Mouse (Mus musculus) midbrain, embryonic 16.5 days (tissue): ENCODE measurements around the gene Ctnnd2. TPM values are rescaled to one million over a fixed set of nuclear protein-coding genes. Genes with fewer than 3 reads are reported as not detected.

Experiments
- ATAC-seq: fragments of 200-750 bp; cut with Nextera tagmentation; 2 replicates; pipeline ENCODE4 v1.8.0; 2017; ENCODE audit warnings: moderate TSS enrichment
- H3K27ac ChIP-seq: fragments of 300-500 bp; sonication (generic); 2 replicates; pipeline ENCODE4 v1.5.1; 2014; ENCODE audit warnings: mild to moderate bottlenecking, low read length, mixed read lengths
- H3K27me3 ChIP-seq: fragments of 300-500 bp; sonication (generic); 2 replicates; pipeline ENCODE4 v1.6.1; 2014; ENCODE audit warnings: low read depth, low read length, mixed read lengths; ENCODE audit not compliant: control insufficient read depth, insufficient read depth
- H3K36me3 ChIP-seq: fragments of 300-500 bp; sonication (generic); 2 replicates; pipeline ENCODE4 v1.6.1; 2014; ENCODE audit warnings: mild to moderate bottlenecking, low read length, moderate library complexity, mixed read lengths; ENCODE audit not compliant: control insufficient read depth, insufficient read depth
- H3K4me1 ChIP-seq: fragments of 300-500 bp; sonication (generic); 2 replicates; pipeline ENCODE4 v1.6.1; 2014; ENCODE audit warnings: mild to moderate bottlenecking, low read length, mixed read lengths; ENCODE audit not compliant: control insufficient read depth, insufficient read depth
- H3K4me2 ChIP-seq: fragments of 300-500 bp; sonication (generic); 2 replicates; pipeline ENCODE4 v1.6.1; 2014; ENCODE audit warnings: mild to moderate bottlenecking, low read length, mixed read lengths
- H3K4me3 ChIP-seq: fragments of 300-500 bp; sonication (generic); 2 replicates; pipeline ENCODE4 v1.5.1; 2014; ENCODE audit warnings: low read depth, mild to moderate bottlenecking, low read length, moderate library complexity, mixed read lengths
- H3K9ac ChIP-seq: fragments of 300-500 bp; sonication (generic); 2 replicates; pipeline ENCODE4 v1.6.1; 2014; ENCODE audit warnings: low read depth, low read length, mixed read lengths
- H3K9me3 ChIP-seq: fragments of 300-500 bp; sonication (generic); replicated peaks from 2 replicates; pipeline ENCODE4 v1.6.1; 2014; ENCODE audit warnings: mild to moderate bottlenecking, low read length, mixed read lengths; ENCODE audit not compliant: control insufficient read depth, poor library complexity, severe bottlenecking
- WGBS: fragments of 180-500 bp; shearing (Covaris S2); extraction: QIAGEN DNeasy Blood & Tissue Kit; methylation state at CpG from one replicate; pipeline ENCODE4 v1.1.7; 2014; 5-methylcytosine and 5-hydroxymethylcytosine counted together
- polyA plus RNA-seq: library from polyadenylated mRNA; unstranded; fragments of >200 nt; fragmentation: Nextera tagmentation; extraction: Ambion mirVana; gene quantifications from 2 replicates; pipeline ENCODE4 v1.2.1, GENCODE M21; 2015

The Ctnnd2 gene
- polyA plus RNA-seq, 1 experiment from 2014 or later, result 62.8 TPM

DNA sequence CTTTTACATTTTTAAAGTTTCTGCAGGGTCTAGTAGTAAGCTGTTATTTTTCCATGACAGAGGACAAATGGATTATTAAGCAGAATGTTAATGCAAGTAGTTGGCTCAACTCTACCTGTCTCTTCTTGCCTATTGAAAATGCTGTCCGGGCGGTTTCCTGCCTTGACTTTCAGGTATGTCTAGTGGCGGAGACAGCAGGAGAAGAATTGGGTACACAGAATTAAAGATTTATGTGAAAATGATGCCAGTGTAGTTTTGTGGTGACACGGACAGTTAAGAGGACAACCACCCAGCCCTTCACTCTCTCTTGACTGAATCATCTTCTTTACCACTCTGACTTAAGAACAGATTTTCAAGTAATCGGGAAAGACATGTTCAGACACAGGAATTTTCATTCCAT lies 173.4 kb downstream of the Ctnnd2 start:
- ATAC-seq, result no peak

DNA sequence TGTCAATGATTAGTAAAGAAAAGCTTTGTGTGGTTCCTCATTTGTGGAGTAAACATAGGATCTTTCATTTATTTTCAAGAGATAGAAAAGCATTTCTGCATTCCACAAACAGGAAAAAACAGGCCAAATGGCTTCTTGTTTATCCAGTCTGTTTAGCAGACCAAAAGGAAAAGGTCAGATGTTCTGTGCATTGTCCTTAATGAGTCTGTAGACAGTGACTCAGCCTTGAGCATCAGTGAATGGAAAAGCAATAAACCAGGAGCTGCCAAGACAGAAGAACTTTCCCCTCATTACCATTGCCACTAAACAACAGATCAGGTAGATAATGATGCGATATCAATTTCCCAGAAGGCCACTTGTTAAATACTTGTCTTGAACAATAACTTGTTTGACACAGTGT lies 192.1 kb downstream of the Ctnnd2 start:
- H3K27ac ChIP-seq, result no peak overlapping the region
- no peak overlapping the region for H3K4me3 ChIP-seq
- WGBS, result 97% methylated on average over 1 of the region's 1 CpGs
- no peaks in the 10 kb centered on the region for H3K27me3 ChIP-seq
- no peak for ATAC-seq
- no peak overlapping the region for H3K9ac ChIP-seq
- H3K36me3 ChIP-seq, result no peaks in the 10 kb centered on the region
- H3K4me1 ChIP-seq, result peaks cover 5% of the 10 kb centered on the region
- H3K4me2 ChIP-seq, result no peak overlapping the region
- no peaks in the 10 kb centered on the region for H3K9me3 ChIP-seq

More for the DNA sequence above, 173.4 kb downstream of the Ctnnd2 start:
- H3K4me2 ChIP-seq, result no peak overlapping the region
- H3K9ac ChIP-seq, result no peak overlapping the region
- 95% methylated on average over 5 of the region's 5 CpGs for WGBS
- H3K27me3 ChIP-seq, result no peaks in the 10 kb centered on the region
- H3K4me3 ChIP-seq, result no peak overlapping the region
- H3K9me3 ChIP-seq, result no peaks in the 10 kb centered on the region
- H3K27ac ChIP-seq, result no peak overlapping the region
- H3K36me3 ChIP-seq, result no peaks in the 10 kb centered on the region; the same call in 1 of the 2 replicates
- H3K4me1 ChIP-seq, result no peaks in the 10 kb centered on the region

DNA sequence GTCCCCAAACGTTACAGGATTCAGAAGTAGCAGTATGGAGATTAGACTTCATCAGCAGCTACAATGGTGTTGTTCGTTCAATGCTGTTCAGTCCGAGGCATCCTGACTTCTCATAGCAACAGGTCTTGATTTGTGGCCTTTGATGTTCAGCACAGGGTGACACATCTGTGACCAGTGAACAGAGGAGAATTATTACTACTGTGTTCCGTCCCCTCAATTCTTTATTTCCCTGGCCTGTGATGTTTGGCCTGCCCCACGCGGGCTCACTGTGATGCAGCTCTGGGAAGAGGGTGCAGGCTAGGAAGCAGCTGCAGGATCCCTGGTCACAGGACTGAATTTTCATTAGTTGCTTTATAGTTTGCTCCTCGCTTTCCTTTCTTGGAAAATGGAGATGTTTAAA lies 197.6 kb downstream of the Ctnnd2 start:
- 0 out of 2 replicates have a peak, but pooled peaks have one; percentile 50 for ATAC-seq
- Histone ChIP-seq H3K4me3 (no peak overlapping the region), H3K9me3 (no peaks in the 10 kb centered on the region), H3K4me1 (peaks cover 18% of the 10 kb centered on the region), H3K36me3 (no peaks in the 10 kb centered on the region), H3K27ac (no peak overlapping the region), H3K4me2 (no peak overlapping the region), H3K27me3 (no peaks in the 10 kb centered on the region), H3K9ac (no peak overlapping the region)
- 50% methylated on average over 7 of the region's 7 CpGs for whole genome bisulfite sequencing

DNA sequence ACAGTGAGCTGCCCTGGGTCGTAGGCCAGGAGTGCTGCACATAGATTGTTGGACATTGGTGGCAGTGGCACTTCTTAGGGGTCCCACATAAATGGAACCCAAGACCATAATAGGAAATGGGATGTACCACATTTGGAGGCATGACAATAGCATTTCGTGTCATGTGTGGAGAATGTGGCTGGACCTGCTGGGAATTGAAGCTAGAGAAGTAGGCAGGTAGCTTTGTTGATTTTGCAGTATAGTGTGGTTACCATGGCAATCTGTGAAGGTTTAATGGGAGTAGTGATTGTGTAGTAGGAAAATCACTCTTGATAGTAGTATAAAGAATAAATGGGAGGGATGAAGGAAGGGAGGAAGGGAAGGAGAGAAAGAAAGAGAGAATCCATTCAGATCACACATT lies 198.8 kb downstream of the Ctnnd2 start:
- Histone ChIP-seq H3K27me3 (no peaks in the 10 kb centered on the region), H3K36me3 (no peaks in the 10 kb centered on the region), H3K27ac (no peak overlapping the region), H3K4me2 (no peak overlapping the region), H3K4me3 (no peak overlapping the region), H3K9ac (no peak overlapping the region), H3K9me3 (no peaks in the 10 kb centered on the region), H3K4me1 (peaks cover 18% of the 10 kb centered on the region)
- WGBS, result 73% methylated on average over 2 of the region's 2 CpGs
- ATAC-seq, result peak; percentile 33; the same call in 1 of the 2 replicates

DNA sequence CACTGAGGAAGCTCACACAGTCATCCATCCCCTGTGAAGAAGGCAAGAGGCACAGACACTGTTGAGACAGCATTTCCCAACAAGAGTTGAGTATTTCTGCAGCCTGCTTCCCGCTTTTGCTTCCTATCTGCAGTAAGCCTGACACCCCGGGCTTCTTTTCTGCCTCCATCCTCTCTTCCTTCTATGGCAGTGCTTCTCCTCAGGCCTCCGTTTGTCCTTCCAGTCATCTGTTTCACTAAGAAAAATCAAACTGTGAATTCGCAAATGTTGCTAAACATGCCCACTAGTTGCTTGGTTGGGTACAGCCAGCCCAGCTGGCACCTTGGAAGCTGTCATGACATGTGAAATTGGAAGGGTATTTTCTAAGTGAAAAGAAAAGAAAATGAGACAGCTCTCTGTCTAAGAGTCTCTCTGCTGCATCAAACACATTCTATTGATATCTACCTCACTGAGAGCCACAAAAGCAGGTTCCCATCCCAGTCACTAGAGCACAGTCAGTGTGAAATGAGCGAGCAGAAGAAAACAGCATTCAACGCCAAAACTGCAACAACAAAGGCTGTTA lies 201.3 kb downstream of the Ctnnd2 start:
- Histone ChIP-seq H3K27me3 (no peaks in the 10 kb centered on the region), H3K36me3 (no peaks in the 10 kb centered on the region), H3K27ac (no peak overlapping the region), H3K9ac (no peak overlapping the region), H3K4me1 (peaks cover 18% of the 10 kb centered on the region), H3K4me3 (no peak overlapping the region), H3K9me3 (no peaks in the 10 kb centered on the region), H3K4me2 (no peak overlapping the region)
- no peak for ATAC-seq
- WGBS, result 80% methylated on average over 6 of the region's 6 CpGs

DNA sequence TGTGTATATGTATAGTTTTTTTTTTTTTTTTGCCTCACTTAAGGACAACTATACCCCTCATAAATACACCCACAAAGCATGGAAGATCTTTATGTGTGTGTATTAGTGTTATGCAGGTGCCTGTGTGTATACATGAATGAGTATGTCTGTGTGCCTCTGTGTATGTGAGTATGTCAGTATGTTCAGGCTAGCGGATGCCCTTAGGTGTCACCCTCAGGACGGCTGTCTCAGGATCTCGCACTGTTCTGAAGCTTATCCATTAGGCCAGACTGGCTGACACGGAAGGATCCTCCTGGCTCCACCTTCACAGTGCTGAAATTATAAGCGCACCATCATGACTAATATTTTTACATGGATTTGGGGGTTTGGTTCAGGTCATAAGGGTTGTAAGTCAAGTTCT lies 202.5 kb downstream of the Ctnnd2 start:
- 83% methylated on average over 5 of the region's 5 CpGs for WGBS
- H3K9me3 ChIP-seq, result no peaks in the 10 kb centered on the region
- no peak overlapping the region for H3K9ac ChIP-seq
- ATAC-seq, result peak; percentile 40; the same call in 1 of the 2 replicates
- peaks cover 17% of the 10 kb centered on the region for H3K4me1 ChIP-seq
- H3K36me3 ChIP-seq, result no peaks in the 10 kb centered on the region
- no peaks in the 10 kb centered on the region for H3K27me3 ChIP-seq
- H3K4me2 ChIP-seq, result no peak overlapping the region
- H3K27ac ChIP-seq, result no peak overlapping the region
- no peak overlapping the region for H3K4me3 ChIP-seq

DNA sequence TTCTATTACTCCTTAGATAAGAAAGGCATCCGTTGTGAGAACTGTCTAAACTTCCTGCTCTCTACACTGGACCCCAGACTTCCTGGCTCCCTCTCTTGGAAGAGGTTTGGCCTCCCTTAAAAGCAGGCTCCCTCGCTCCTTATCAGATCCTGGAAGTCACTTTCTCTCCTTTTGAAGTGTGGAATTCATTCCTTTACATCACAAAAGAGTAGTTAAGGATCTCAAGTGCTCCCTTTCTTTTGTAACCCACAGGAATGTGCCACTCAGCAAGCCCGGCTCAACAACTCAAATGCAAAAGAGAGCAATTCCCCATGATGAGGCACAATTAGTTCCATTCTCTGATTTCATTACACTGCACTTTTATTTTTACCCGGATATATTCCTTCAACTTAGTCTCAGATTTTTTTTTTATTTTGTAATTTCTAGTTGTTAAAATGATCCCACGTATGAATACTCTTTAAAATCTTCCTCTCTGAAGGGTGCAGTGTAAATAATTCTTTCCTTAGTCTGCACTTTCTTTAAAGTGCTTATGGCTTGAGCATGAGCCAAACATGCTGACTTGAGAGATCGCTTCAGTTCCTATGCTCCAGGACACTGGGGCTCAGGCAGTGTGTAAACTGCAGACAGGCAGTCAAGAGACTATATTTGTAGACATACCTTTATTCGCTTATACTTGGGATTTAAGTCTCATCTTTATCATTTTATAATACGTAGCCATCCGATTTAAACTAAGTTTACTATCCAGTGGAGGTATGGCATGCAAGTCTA lies 210.9 kb downstream of the Ctnnd2 start:
- H3K4me1 ChIP-seq, result peaks cover 4% of the 10 kb centered on the region; the same call in 1 of the 2 replicates
- H3K4me2 ChIP-seq, result no peak overlapping the region
- no peaks in the 10 kb centered on the region for H3K36me3 ChIP-seq
- no peak overlapping the region for H3K9ac ChIP-seq
- no peaks in the 10 kb centered on the region for H3K27me3 ChIP-seq
- 21% methylated on average over 9 of the region's 9 CpGs for WGBS
- H3K9me3 ChIP-seq, result no peaks in the 10 kb centered on the region
- no peak overlapping the region for H3K4me3 ChIP-seq
- no peak for ATAC-seq
- H3K27ac ChIP-seq, result no peak overlapping the region

DNA sequence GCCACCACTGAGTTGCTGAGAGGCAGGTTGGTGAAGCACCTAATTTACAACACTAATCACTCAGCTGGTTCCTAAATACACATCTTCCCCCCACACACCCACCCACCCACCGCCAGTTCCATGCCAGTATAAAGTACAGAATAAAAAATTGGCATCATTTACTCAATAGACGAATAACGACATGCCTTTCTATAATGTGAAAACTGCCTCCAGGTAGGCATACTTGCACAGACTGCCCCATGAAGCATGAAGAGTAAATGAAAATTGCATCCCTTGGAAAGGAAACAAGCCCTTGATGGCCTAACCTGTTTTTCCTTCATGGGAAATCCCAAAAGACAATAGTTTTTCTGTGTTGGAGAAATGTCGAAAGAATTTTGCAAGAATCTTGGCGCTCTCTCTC lies 212.0 kb downstream of the Ctnnd2 start:
- 80% methylated on average over 5 of the region's 5 CpGs for WGBS

DNA sequence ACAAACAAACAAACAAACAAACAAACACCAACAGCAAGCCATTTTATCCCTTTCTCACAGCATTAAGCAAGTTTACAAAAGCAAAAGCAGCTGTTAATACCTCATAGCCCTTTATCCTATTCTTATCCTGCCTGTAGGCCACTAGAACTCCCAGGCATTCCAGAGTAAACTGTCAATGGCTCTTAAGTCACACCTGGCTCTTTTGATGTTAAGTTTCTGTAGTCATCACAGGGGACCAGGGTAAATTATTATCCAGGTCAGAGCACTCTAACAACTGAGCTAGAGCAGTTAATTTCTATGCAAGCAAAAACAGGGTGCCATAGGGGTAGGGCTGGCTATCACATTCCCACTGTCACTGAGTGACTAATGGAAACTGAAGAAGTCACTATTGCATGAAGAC lies 214.1 kb downstream of the Ctnnd2 start:
- peaks cover 4% of the 10 kb centered on the region; the same call in 1 of the 2 replicates for H3K4me1 ChIP-seq
- no peaks in the 10 kb centered on the region for H3K36me3 ChIP-seq
- no peak overlapping the region for H3K27ac ChIP-seq
- no peak for ATAC-seq
- H3K9me3 ChIP-seq, result no peaks in the 10 kb centered on the region
- no peak overlapping the region for H3K4me3 ChIP-seq
- H3K9ac ChIP-seq, result no peak overlapping the region
- H3K27me3 ChIP-seq, result no peaks in the 10 kb centered on the region
- H3K4me2 ChIP-seq, result no peak overlapping the region

More for the DNA sequence above, 212.0 kb downstream of the Ctnnd2 start:
- Histone ChIP-seq H3K36me3 (no peaks in the 10 kb centered on the region), H3K4me3 (no peak overlapping the region), H3K4me1 (peaks cover 4% of the 10 kb centered on the region; the same call in 1 of the 2 replicates), H3K27ac (no peak overlapping the region), H3K9ac (no peak overlapping the region), H3K9me3 (no peaks in the 10 kb centered on the region), H3K27me3 (no peaks in the 10 kb centered on the region), H3K4me2 (no peak overlapping the region)
- no peak for ATAC-seq
